Mouse (Mus musculus) thymus, adult 2 months (tissue): ENCODE results near the gene Kcnj4.

Experiments
- CTCF ChIP-seq: fragments of 200-500 bp; IDR thresholded peaks from 2 replicates; pipeline ENCODE4 v1.5.1; 2012; ENCODE audit warnings: mild to moderate bottlenecking, control low read depth, low read length, moderate library complexity, borderline replicate concordance; ENCODE audit not compliant: control insufficient read depth, poor library complexity, insufficient read depth; ENCODE audit errors: extremely low read depth
- POLR2A ChIP-seq: fragments of 200-500 bp; IDR thresholded peaks from 2 replicates; pipeline ENCODE4 v1.6.1; 2012; ENCODE audit warnings: mild to moderate bottlenecking, low read length, control low read depth, moderate library complexity; ENCODE audit not compliant: control insufficient read depth, poor library complexity, insufficient read depth; ENCODE audit errors: extremely low read depth

- TF ChIP-seq CTCF (no peak), POLR2A (no peak)
Observed at GRCm38 (mm10) chr15:79518571-79518970, 13.5 kb upstream of the Kcnj4 start.
